Mouse (Mus musculus): ENCODE data around the gene Phf14. TPM values are rescaled to one million over a fixed set of nuclear protein-coding genes. Genes with fewer than 3 reads are reported as not detected.

Gene Phf14
- polyA plus RNA-seq, 1 experiment from 2014 or later = 21.3 TPM

- Histone ChIP-seq H3K9me3 (replicated peaks) (no peaks in the 10 kb centered on the region), H3K9ac (no peak overlapping the region), H3K4me3 (replicated peaks) (no peak overlapping the region), H3K4me1 (replicated peaks) (peaks cover 32% of the 10 kb centered on the region), H3K27ac (peak overlapping the region; percentile 58), H3K4me2 (no peak overlapping the region), H3K36me3 (peaks cover 15% of the 10 kb centered on the region), H3K27me3 (no peaks in the 10 kb centered on the region)
- peak; percentile 91 for ATAC-seq (ENCODE audit: low read depth)
- 7% methylated on average over 1 of the region's 1 CpGs for whole genome bisulfite sequencing (ENCODE audit: insufficient replicate concordance)
- DNase-seq = peak; percentile 18
Measured at GRCm38 (mm10) chr6:11948100-11948499, 40.5 kb downstream of the Phf14 start.

- no peak overlapping the region for H3K9ac ChIP-seq
- H3K27me3 ChIP-seq = no peaks in the 10 kb centered on the region
- no peak for ATAC-seq (ENCODE audit: low read depth)
- no peak for DNase-seq
- no peaks in the 10 kb centered on the region for H3K9me3 ChIP-seq (replicated peaks)
- H3K36me3 ChIP-seq = peaks cover 5% of the 10 kb centered on the region
- no peak overlapping the region for H3K4me2 ChIP-seq
- H3K4me3 ChIP-seq (replicated peaks) = no peak overlapping the region
- no peak overlapping the region for H3K27ac ChIP-seq
- H3K4me1 ChIP-seq (replicated peaks) = no peaks in the 10 kb centered on the region
- 50% methylated on average over 7 of the region's 7 CpGs for WGBS (ENCODE audit: insufficient replicate concordance)
Measured at GRCm38 (mm10) chr6:11960172-11960571, 52.6 kb downstream of the Phf14 start.

GRCm38 (mm10) chr6:11993782-11994181, 86.2 kb downstream of the Phf14 start:
- H3K27me3 ChIP-seq = no peaks in the 10 kb centered on the region
- no peak for DNase-seq
- H3K36me3 ChIP-seq = peaks cover 18% of the 10 kb centered on the region
- no peak overlapping the region for H3K27ac ChIP-seq
- no peak for ATAC-seq (ENCODE audit: low read depth)
- no peak overlapping the region for H3K4me3 ChIP-seq (replicated peaks)
- H3K9me3 ChIP-seq (replicated peaks) = no peaks in the 10 kb centered on the region
- H3K4me2 ChIP-seq = no peak overlapping the region
- 65% methylated on average over 1 of the region's 1 CpGs for WGBS (ENCODE audit: insufficient replicate concordance)
- H3K9ac ChIP-seq = no peak overlapping the region
- no peaks in the 10 kb centered on the region for H3K4me1 ChIP-seq (replicated peaks)

- ATAC-seq (ENCODE audit: low read depth) = no peak
- Histone ChIP-seq H3K4me3 (replicated peaks) (no peak overlapping the region), H3K4me2 (no peak overlapping the region), H3K9ac (no peak overlapping the region), H3K36me3 (peaks cover 24% of the 10 kb centered on the region), H3K27me3 (no peaks in the 10 kb centered on the region), H3K4me1 (replicated peaks) (no peaks in the 10 kb centered on the region), H3K9me3 (replicated peaks) (no peaks in the 10 kb centered on the region), H3K27ac (no peak overlapping the region)
- no peak for DNase-seq
- 77% methylated on average over 4 of the region's 4 CpGs for WGBS (ENCODE audit: insufficient replicate concordance)
Measured at GRCm38 (mm10) chr6:11998576-11998975, 91.0 kb downstream of the Phf14 start.

GRCm38 (mm10) chr6:11999506-11999905, 91.9 kb downstream of the Phf14 start:
- no peak overlapping the region for H3K4me3 ChIP-seq (replicated peaks)
- H3K4me1 ChIP-seq (replicated peaks) = no peaks in the 10 kb centered on the region
- H3K27me3 ChIP-seq = no peaks in the 10 kb centered on the region
- no peak for ATAC-seq (ENCODE audit: low read depth)
- no peak overlapping the region for H3K27ac ChIP-seq
- 73% methylated on average over 1 of the region's 1 CpGs for WGBS (ENCODE audit: insufficient replicate concordance)
- no peak overlapping the region for H3K4me2 ChIP-seq
- no peak for DNase-seq
- H3K9me3 ChIP-seq (replicated peaks) = no peaks in the 10 kb centered on the region
- H3K9ac ChIP-seq = no peak overlapping the region
- peaks cover 24% of the 10 kb centered on the region for H3K36me3 ChIP-seq

- no peak for ATAC-seq (ENCODE audit: low read depth)
- H3K9ac ChIP-seq = no peak overlapping the region
- H3K27me3 ChIP-seq = no peaks in the 10 kb centered on the region
- no peaks in the 10 kb centered on the region for H3K4me1 ChIP-seq (replicated peaks)
- WGBS (ENCODE audit: insufficient replicate concordance) = 55% methylated on average over 4 of the region's 4 CpGs
- no peaks in the 10 kb centered on the region for H3K9me3 ChIP-seq (replicated peaks)
- no peak overlapping the region for H3K4me2 ChIP-seq
- peaks cover 7% of the 10 kb centered on the region; the same call in 1 of the 2 replicates for H3K36me3 ChIP-seq
- DNase-seq = no peak
- no peak overlapping the region for H3K27ac ChIP-seq
- H3K4me3 ChIP-seq (replicated peaks) = no peak overlapping the region
Measured at GRCm38 (mm10) chr6:12005455-12005854, 97.8 kb downstream of the Phf14 start.

GRCm38 (mm10) chr6:12006001-12006400, 98.4 kb downstream of the Phf14 start:
- 16% methylated on average over 1 of the region's 1 CpGs for WGBS (ENCODE audit: insufficient replicate concordance)
- Histone ChIP-seq H3K27me3 (no peaks in the 10 kb centered on the region), H3K4me3 (replicated peaks) (no peak overlapping the region), H3K9me3 (replicated peaks) (no peaks in the 10 kb centered on the region), H3K4me2 (no peak overlapping the region), H3K36me3 (peaks cover 7% of the 10 kb centered on the region; the same call in 1 of the 2 replicates), H3K9ac (no peak overlapping the region), H3K27ac (no peak overlapping the region), H3K4me1 (replicated peaks) (no peaks in the 10 kb centered on the region)
- ATAC-seq (ENCODE audit: low read depth) = peak; percentile 60; the same call in 1 of the 2 replicates
- no peak for DNase-seq

- ATAC-seq (ENCODE audit: low read depth) (no peak), DNase-seq (no peak)
- Histone ChIP-seq H3K9me3 (replicated peaks) (no peaks in the 10 kb centered on the region), H3K27me3 (no peaks in the 10 kb centered on the region), H3K27ac (no peak overlapping the region), H3K4me1 (replicated peaks) (no peaks in the 10 kb centered on the region), H3K36me3 (peaks cover 2% of the 10 kb centered on the region; the same call in 1 of the 2 replicates), H3K4me2 (no peak overlapping the region), H3K9ac (no peak overlapping the region), H3K4me3 (replicated peaks) (no peak overlapping the region)
- WGBS (ENCODE audit: insufficient replicate concordance) = 79% methylated on average over 5 of the region's 5 CpGs
Measured at GRCm38 (mm10) chr6:12012103-12012502, 104.5 kb downstream of the Phf14 start.

- 72% methylated on average over 2 of the region's 2 CpGs for WGBS (ENCODE audit: insufficient replicate concordance)
- H3K4me1 ChIP-seq (replicated peaks) = no peaks in the 10 kb centered on the region
- no peak overlapping the region for H3K27ac ChIP-seq
- H3K36me3 ChIP-seq = no peaks in the 10 kb centered on the region
- ATAC-seq (ENCODE audit: low read depth) = no peak
- no peaks in the 10 kb centered on the region for H3K27me3 ChIP-seq
- DNase-seq = no peak
- no peak overlapping the region for H3K4me3 ChIP-seq (replicated peaks)
- H3K4me2 ChIP-seq = no peak overlapping the region
- H3K9me3 ChIP-seq (replicated peaks) = no peaks in the 10 kb centered on the region
- H3K9ac ChIP-seq = no peak overlapping the region
Measured at GRCm38 (mm10) chr6:12014035-12014434, 106.4 kb downstream of the Phf14 start.

- no peaks in the 10 kb centered on the region for H3K4me1 ChIP-seq (replicated peaks)
- H3K27ac ChIP-seq = no peak overlapping the region
- H3K36me3 ChIP-seq = no peaks in the 10 kb centered on the region
- DNase-seq = no peak
- H3K9ac ChIP-seq = no peak overlapping the region
- no peak overlapping the region for H3K4me2 ChIP-seq
- no peak overlapping the region for H3K4me3 ChIP-seq (replicated peaks)
- no peaks in the 10 kb centered on the region for H3K9me3 ChIP-seq (replicated peaks)
- no peaks in the 10 kb centered on the region for H3K27me3 ChIP-seq
- ATAC-seq (ENCODE audit: low read depth) = no peak
- 85% methylated on average over 2 of the region's 2 CpGs for WGBS (ENCODE audit: insufficient replicate concordance)
Measured at GRCm38 (mm10) chr6:12014733-12015132, 107.1 kb downstream of the Phf14 start.

- H3K4me2 ChIP-seq = no peak overlapping the region
- H3K36me3 ChIP-seq = no peaks in the 10 kb centered on the region
- H3K4me3 ChIP-seq (replicated peaks) = no peak overlapping the region
- H3K27me3 ChIP-seq = no peaks in the 10 kb centered on the region
- 56% methylated on average over 1 of the region's 1 CpGs for WGBS (ENCODE audit: insufficient replicate concordance)
- no peak for ATAC-seq (ENCODE audit: low read depth)
- no peak for DNase-seq
- H3K9me3 ChIP-seq (replicated peaks) = no peaks in the 10 kb centered on the region
- no peak overlapping the region for H3K27ac ChIP-seq
- H3K4me1 ChIP-seq (replicated peaks) = peaks cover 5% of the 10 kb centered on the region; the same call in 1 of the 2 replicates
- H3K9ac ChIP-seq = no peak overlapping the region
Measured at GRCm38 (mm10) chr6:12019736-12020135, 112.1 kb downstream of the Phf14 start.

- no peak overlapping the region for H3K27ac ChIP-seq
- peaks cover 5% of the 10 kb centered on the region; the same call in 1 of the 2 replicates for H3K4me1 ChIP-seq (replicated peaks)
- ATAC-seq (ENCODE audit: low read depth) (no peak), DNase-seq (no peak)
- 64% methylated on average over 3 of the region's 3 CpGs for WGBS (ENCODE audit: insufficient replicate concordance)
- H3K4me3 ChIP-seq (replicated peaks) = no peak overlapping the region
- no peak overlapping the region for H3K9ac ChIP-seq
- no peaks in the 10 kb centered on the region for H3K9me3 ChIP-seq (replicated peaks)
- no peaks in the 10 kb centered on the region for H3K36me3 ChIP-seq
- H3K27me3 ChIP-seq = no peaks in the 10 kb centered on the region
- H3K4me2 ChIP-seq = no peak overlapping the region
Measured at GRCm38 (mm10) chr6:12020156-12020555, 112.5 kb downstream of the Phf14 start.

All from liver, embryonic 13.5 days (tissue).